Mouse (Mus musculus) testis, adult 2 months (tissue): ENCODE measurements around the gene St6galnac4. TPM values are rescaled to one million over a fixed set of nuclear protein-coding genes. Genes with fewer than 3 reads are reported as not detected.

Source experiments
- H3K27ac ChIP-seq: fragments of 200-500 bp; 2 replicates; pipeline ENCODE4 v1.5.1; 2012; ENCODE audit warnings: low read depth, low read length; ENCODE audit not compliant: control insufficient read depth, insufficient read depth
- H3K27me3 ChIP-seq: fragments of 200-500 bp; 2 replicates; pipeline ENCODE4 v1.6.1; 2012; ENCODE audit warnings: mild to moderate bottlenecking, low read length, moderate library complexity; ENCODE audit not compliant: control insufficient read depth, insufficient read depth
- H3K36me3 ChIP-seq: fragments of 200-500 bp; 2 replicates; pipeline ENCODE4 v1.6.1; 2012; ENCODE audit warnings: mild to moderate bottlenecking, low read length; ENCODE audit not compliant: control insufficient read depth, insufficient read depth
- H3K4me1 ChIP-seq: fragments of 200-500 bp; 2 replicates; pipeline ENCODE4 v1.6.1; 2012; ENCODE audit warnings: low read length; ENCODE audit not compliant: control insufficient read depth, insufficient read depth
- H3K4me3 ChIP-seq: fragments of 200-500 bp; 2 replicates; pipeline ENCODE4 v1.5.1; 2012; ENCODE audit warnings: low read depth, mild to moderate bottlenecking, low read length, moderate library complexity, mixed read lengths; ENCODE audit not compliant: control insufficient read depth
- CTCF ChIP-seq: fragments of 200-500 bp; IDR thresholded peaks from 2 replicates; pipeline ENCODE4 v1.5.1; 2012; ENCODE audit warnings: low read depth, mild to moderate bottlenecking, inconsistent platforms, low read length, moderate library complexity; ENCODE audit not compliant: control insufficient read depth, insufficient read depth, insufficient replicate concordance
- POLR2A ChIP-seq: fragments of 200-500 bp; IDR thresholded peaks from 2 replicates; pipeline ENCODE4 v1.6.1; 2012; ENCODE audit warnings: low read depth, mild to moderate bottlenecking, inconsistent platforms, low read length, moderate library complexity; ENCODE audit not compliant: control insufficient read depth
- polyA plus RNA-seq: library from polyadenylated mRNA; depleted of rRNA; stranded (reverse); fragments of >200 nt; gene quantifications from 2 replicates; pipeline ENCODE4 v1.2.3, GENCODE M21; 2012

Gene St6galnac4
- polyA plus RNA-seq, 1 experiment: 1.4 TPM

DNA sequence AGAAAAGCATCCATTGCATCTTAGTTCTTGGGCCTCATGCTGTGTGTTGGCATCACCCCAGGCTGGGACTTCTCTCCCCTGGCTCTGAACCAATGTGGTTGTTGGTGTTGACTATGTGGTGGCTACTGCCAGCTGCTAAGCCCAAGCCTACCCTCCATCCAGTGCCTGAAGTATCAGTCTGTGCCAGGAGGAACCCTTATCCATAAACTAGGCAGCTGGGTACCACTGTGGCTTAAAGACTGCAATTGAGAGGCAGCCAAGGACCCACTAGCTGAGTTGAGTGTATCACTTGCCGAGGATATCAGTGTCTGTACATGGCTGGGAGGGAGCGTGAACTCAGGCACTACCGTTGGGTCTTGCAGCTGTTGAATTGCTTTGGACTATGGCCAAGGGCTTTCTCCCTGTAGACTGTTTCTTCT is 43.9 kb upstream of the St6galnac4 start:
- Histone ChIP-seq H3K36me3 (no peaks in the 10 kb centered on the region), H3K27me3 (no peaks in the 10 kb centered on the region), H3K4me1 (peaks cover 8% of the 10 kb centered on the region), H3K27ac (no peak overlapping the region), H3K4me3 (no peak overlapping the region)
- TF ChIP-seq POLR2A: no peak
- no peak for TF ChIP-seq CTCF

DNA sequence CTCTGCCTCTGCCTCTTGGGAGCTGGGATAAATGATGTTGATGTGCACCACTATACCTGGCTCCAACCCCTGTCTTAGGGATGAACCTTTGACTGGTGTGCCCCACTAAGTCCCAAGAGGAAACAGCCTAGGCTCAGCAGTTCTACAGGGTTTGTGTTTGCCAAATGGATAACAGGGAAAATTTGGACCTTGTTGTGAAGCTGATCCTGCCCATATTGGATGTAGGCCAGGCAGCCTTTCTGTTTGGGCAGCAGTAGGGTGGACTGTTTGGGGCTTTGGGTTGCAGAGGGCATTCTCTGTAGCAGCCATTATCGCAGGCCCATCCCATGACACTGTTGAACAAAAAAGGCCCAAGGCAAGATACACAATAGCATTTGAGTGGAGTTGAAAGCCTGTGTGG is 39.9 kb upstream of the St6galnac4 start:
- H3K36me3 ChIP-seq: no peaks in the 10 kb centered on the region
- no peak overlapping the region for H3K27ac ChIP-seq

DNA sequence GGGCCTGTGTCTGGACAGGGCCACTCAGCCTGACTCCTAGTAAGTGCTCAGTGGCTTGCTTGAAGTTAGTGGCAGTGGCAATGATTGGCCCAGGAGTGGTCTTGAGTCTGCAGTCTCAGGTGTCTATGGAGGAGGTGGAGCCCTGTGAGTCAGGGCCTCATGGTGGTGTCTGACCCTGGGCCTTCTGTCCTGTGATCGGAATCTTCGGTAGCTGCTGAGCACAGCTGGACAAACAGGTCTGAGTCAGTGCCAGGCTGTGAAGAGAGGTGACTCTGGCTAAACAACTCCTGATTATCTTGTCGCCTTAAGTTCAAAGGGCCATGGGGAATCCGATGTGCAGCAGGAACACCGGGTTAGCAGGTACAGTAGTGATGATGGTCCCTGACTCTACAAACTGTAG is 39.5 kb upstream of the St6galnac4 start:
- Histone ChIP-seq H3K4me1 (peaks cover 2% of the 10 kb centered on the region), H3K27me3 (no peaks in the 10 kb centered on the region), H3K4me3 (no peak overlapping the region), H3K36me3 (no peaks in the 10 kb centered on the region), H3K27ac (no peak overlapping the region)
- no peak for TF ChIP-seq POLR2A
- TF ChIP-seq CTCF: no peak

More for the DNA sequence above, 39.9 kb upstream of the St6galnac4 start:
- TF ChIP-seq CTCF: no peak
- TF ChIP-seq POLR2A: no peak
- Histone ChIP-seq H3K27me3 (no peaks in the 10 kb centered on the region), H3K4me1 (peaks cover 3% of the 10 kb centered on the region), H3K4me3 (no peak overlapping the region)

DNA sequence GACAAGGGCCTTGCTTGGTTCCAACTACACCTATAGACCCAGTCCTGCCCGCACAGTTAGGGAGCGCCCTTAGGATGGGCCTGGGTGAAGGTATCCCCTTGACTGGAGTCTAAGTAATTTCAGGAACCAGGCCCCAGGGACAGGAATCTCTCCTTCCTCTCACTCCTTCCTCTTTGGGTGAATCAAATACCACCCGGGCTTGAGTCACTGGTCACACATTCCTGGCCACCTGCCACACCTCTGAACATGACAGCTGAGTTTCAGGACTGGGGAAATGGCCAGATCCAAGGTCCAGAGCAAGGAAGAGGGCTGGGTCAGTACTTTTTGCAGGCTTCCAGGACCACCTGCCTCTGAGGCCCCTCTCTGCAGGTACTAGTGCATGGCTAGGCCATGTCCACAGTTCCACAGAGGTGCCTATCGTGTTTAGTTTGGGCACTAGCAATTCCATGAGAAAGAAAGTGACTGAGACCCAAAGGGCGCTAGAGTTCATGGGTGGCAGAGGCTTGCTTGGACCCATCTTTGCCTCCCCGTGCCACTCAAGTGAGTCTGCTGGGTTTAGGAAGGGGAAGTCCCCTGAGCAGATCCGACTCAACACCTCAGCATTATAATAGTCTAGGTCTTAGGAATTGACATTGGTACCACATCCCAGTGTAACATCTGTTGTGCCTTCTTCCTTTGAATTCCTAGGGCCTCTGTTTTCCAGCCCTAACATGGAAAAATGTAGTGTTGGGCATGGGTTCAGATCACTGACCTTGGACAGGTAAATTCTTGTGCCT is 38.7 kb upstream of the St6galnac4 start:
- Histone ChIP-seq H3K4me3 (no peak overlapping the region), H3K27ac (no peak overlapping the region), H3K4me1 (no peaks in the 10 kb centered on the region; the same call in 1 of the 2 replicates), H3K36me3 (no peaks in the 10 kb centered on the region), H3K27me3 (no peaks in the 10 kb centered on the region)
- TF ChIP-seq POLR2A (no peak), CTCF (no peak)

DNA sequence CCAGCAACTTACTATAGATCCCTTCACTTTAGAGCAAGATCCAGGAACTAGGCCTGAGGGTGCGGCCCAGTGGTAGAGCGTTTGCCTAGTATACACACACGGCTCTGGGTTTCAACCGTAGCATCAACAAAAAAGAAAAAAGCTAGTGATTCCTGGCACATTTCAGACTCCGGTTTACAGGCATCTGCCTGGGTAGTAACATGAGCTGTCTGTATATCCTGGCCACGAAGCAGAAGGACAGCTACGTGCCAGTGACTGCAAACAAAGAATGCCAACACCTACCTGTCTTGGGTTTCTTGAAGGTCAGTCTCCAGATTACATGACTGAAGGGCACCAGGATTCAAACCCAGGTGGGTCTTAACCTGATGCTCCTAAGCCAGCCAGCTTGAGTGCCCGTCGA is 37.7 kb upstream of the St6galnac4 start:
- no peak overlapping the region for H3K4me3 ChIP-seq
- TF ChIP-seq CTCF (no peak), POLR2A (no peak)
- no peaks in the 10 kb centered on the region for H3K27me3 ChIP-seq
- no peaks in the 10 kb centered on the region for H3K36me3 ChIP-seq
- no peak overlapping the region for H3K27ac ChIP-seq
- H3K4me1 ChIP-seq: no peaks in the 10 kb centered on the region

DNA sequence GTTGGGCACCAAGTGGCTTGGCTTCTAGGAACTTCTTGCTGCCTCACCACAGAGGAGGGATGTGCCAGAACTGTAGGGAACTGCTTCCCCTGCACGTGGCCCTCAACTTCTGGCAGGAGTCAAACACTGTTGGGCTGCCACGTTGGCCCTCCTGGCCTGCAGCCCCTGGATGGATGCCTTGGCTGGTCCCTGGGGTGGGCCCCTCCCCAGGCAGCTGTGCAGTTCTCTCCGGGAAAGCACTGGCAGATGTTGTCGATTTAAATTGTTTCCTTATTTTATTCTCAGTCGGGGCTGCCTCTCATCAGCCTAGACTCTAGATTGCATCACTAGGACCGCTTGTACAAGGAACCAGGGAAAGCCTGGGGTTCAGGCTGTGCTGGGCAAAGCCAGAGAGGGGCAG is 37.1 kb upstream of the St6galnac4 start:
- Histone ChIP-seq H3K27ac (no peak overlapping the region), H3K36me3 (no peaks in the 10 kb centered on the region), H3K27me3 (no peaks in the 10 kb centered on the region), H3K4me1 (no peaks in the 10 kb centered on the region), H3K4me3 (no peak overlapping the region)
- TF ChIP-seq POLR2A (no peak), CTCF (no peak)

DNA sequence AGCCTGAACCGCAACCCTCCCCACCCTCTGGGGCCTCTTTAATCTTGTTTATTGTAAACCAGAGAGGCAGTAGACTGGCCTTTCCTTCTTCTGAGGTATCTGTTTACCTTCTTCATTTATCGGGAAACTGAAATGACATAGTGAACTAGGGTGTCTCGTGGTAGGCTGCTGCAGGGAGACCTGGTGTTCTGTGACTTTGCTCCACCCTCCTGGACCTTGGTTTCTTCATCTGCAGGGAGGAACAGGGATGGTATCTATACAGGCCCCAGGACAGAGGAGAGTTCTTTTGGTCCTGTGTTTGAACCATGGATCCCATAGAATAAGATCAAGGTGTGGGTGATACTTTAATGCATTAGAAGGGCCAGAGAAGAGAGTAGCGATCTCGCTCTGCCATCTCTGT is 35.7 kb upstream of the St6galnac4 start:
- Histone ChIP-seq H3K4me1 (no peaks in the 10 kb centered on the region), H3K27ac (no peak overlapping the region), H3K36me3 (no peaks in the 10 kb centered on the region), H3K27me3 (no peaks in the 10 kb centered on the region), H3K4me3 (no peak overlapping the region)
- no peak for TF ChIP-seq CTCF
- TF ChIP-seq POLR2A: no peak

DNA sequence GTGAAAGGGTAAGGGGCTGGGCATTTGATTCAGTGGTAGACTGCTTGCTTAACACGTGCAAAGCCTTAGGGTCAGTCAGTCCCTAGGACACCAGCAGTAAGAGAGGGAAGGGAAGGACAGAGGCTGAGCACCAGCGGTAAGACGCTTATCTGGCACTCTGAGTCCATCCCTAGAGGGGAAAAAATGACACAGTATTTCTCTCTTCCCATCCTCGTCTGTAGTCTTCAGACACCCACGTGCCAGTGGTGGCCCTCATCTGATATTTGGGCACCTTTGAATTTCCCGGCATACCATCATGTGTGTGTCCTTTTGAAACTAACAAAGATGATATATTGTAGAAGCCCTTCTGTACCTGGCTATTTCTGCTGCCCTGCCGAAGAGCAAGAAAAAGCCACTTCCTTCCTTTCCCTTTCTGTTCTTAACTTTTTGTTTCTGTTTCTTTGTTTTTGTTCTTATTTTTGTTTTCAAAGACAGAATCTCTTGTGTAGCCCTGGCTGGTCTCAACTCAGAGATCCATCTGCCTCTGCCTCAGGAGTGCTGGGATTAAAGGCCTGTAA is 33.2 kb upstream of the St6galnac4 start:
- no peak overlapping the region for H3K4me3 ChIP-seq
- no peaks in the 10 kb centered on the region for H3K27me3 ChIP-seq

More for the DNA sequence above, 33.2 kb upstream of the St6galnac4 start:
- Histone ChIP-seq H3K4me1 (no peaks in the 10 kb centered on the region), H3K27ac (no peak overlapping the region), H3K36me3 (no peaks in the 10 kb centered on the region)
- TF ChIP-seq CTCF (no peak), POLR2A (no peak)
